Mouse (Mus musculus): ENCODE measurements at regions not wholly inside any gene's neighbourhood (a gene's known extent, or its start where the extent isn't known, plus 50 kb on each side); places are given as distances from the start of the nearest gene placed in this dataset.
A peak's percentile ranks its signal among the peaks of the same experiment; 100 is the strongest.
"Not testable (repeated sequence)": the region's sequence is repeated elsewhere in the genome, so short reads cannot be mapped to it uniquely, and the experiment has no call there.

DNA sequence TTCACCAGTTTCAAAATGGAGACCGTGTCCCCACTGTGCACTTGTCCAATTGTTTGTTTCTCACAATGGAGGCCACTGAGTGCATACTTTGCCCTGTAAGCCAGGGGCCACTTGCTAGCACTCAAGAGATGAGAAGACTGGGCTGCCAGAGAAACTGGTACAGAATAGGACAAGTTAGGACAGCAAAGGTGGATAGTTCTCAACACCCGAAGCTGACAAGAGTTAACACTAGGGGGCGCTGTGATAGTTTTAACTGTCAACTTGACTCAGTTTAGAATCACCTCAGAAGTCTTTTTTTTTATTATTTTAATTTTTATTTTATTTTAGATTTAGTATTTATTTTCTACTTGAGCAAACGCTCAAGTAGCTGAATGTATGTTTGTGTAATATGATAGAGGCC lies 188.2 kb upstream of the Asap2 start:
- DNase-seq (ENCODE audit: extremely low spot score, low spot score), result not testable (repeated sequence)

GRCm38 (mm10) chr12:20805466-20805865 lies 184.8 kb upstream of the Asap2 start:
- not testable (repeated sequence) for DNase-seq (ENCODE audit: extremely low spot score, low spot score)

GRCm38 (mm10) chr12:20806681-20807080 lies 183.6 kb upstream of the Asap2 start:
- no peak for DNase-seq (ENCODE audit: extremely low spot score, low spot score)

DNA sequence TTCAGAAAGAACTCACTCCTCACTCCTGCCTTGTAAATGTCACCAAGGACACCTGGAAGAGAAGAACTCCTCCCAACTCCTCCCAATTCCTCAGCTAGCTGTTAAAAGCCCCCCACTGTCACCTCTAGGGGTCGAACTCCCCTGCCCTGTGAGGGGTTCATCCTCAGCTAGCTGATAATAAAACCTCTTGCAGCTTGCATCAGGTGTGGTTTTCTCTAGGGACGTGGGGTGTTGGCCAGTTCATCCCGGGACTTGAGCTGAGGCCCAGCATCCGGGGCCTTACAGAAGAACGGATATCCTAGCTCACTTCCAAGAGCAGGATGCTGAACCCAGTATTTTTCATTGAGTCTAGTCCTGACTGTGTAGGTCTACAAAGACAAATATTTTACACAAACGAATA lies 176.4 kb upstream of the Asap2 start:
- DNase-seq (ENCODE audit: extremely low spot score, low spot score), result not testable (repeated sequence)

- DNase-seq (ENCODE audit: extremely low spot score, low spot score), result not testable (repeated sequence)
These were observed 175.1 kb upstream of the Asap2 start for GRCm38 (mm10) chr12:20815121-20815520.

DNA sequence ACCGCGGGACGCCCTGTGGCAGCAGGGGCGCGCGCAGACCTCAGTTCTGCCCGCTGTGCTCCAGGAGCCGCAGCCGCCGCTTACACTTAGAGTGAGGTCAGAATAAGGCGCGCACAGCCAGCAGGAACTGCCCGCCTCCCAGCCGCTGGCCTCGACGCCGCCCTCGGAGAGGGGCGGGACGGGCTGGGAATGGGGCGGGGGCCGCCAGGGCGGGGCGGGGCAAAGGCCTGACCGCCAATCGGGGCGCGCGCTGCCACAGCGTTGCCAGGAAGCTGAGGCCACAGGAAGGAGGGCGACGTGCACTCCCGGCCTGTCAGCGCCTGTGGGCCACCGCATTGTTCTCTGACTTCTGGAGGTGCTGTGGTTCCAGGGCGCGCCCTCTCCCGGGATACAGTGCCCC lies 174.7 kb upstream of the Asap2 start:
- DNase-seq (ENCODE audit: extremely low spot score, low spot score), result peak; percentile 22

DNA sequence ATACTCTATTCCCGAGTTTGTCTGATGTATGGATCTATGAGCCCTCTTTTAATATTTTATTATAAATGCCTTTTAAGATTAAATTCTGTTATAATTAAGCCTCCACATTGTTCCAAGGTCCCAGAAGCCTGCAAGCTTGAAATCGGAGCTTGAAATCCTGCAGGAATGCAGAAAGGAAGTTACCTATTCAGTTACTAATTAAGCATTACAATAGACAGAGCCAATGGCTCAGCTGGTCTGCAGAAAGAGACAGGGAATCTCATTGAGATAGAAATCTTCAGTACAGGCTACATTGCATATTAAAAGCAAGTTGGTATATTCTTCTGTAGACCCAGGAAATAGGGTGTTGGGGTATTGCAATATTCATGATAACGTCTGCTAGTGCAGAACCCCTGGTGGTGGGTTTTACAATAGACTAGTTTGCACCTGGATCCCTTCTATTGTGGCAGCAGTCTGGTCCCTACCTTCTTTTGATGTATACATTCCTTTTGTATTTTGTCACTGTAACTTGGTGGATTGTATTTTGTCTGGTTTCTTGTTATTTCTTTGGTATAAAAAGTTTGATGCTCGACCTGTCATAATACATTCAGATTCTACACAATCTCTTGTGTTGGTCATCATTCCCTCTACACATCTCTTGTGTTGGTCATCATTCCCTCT lies 146.5 kb upstream of the Asap2 start:
- not testable (repeated sequence) for DNase-seq (ENCODE audit: extremely low spot score, low spot score)

- peak; percentile 23 for DNase-seq (ENCODE audit: extremely low spot score, low spot score)
These were observed 145.4 kb upstream of the Asap2 start for GRCm38 (mm10) chr12:20844873-20845272.

DNA sequence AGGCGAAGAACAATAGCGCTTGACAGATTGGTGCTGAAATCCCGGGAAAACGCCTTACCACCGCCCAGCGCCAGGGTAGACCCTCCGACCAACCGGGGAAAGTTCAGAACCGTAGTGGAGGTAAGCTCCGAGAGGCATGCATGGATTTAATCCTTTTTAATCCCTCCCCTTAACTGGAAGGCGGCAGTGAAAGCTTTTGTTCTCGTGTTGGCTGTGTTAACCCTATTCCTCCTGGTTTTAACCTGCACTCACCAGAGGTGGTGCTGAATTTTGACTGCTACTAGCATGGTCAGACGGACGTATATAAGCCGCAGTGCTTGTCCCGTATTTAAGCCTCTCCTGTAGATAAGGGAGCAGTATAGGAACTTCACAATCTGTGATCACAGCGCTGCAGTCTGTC lies 145.0 kb upstream of the Asap2 start:
- peak; percentile 12 for DNase-seq (ENCODE audit: extremely low spot score, low spot score)

DNA sequence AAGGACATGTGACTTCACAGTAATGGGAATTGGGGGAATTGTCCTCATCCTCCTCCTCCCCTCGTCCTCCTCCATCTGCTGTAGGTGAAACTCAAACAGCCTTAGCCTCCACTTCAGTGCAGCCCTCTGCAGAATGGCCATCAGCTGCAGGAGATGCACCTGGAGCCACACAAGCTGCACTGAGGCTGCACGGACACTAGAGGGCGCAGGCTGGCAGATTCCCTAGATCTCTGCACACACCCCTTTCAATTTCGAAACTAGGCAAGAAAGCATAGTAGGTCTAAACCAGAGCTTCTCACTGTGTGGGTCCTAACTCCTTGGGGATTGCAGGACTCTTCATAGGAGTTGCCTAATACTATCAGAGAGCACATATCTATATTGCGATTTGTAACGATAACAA lies 106.2 kb upstream of the Asap2 start:
- DNase-seq (ENCODE audit: extremely low spot score, low spot score), result not testable (repeated sequence)

GRCm38 (mm10) chr12:20920653-20921397 lies 69.4 kb upstream of the Asap2 start:
- DNase-seq (ENCODE audit: extremely low spot score, low spot score), result peak; percentile 85

DNA sequence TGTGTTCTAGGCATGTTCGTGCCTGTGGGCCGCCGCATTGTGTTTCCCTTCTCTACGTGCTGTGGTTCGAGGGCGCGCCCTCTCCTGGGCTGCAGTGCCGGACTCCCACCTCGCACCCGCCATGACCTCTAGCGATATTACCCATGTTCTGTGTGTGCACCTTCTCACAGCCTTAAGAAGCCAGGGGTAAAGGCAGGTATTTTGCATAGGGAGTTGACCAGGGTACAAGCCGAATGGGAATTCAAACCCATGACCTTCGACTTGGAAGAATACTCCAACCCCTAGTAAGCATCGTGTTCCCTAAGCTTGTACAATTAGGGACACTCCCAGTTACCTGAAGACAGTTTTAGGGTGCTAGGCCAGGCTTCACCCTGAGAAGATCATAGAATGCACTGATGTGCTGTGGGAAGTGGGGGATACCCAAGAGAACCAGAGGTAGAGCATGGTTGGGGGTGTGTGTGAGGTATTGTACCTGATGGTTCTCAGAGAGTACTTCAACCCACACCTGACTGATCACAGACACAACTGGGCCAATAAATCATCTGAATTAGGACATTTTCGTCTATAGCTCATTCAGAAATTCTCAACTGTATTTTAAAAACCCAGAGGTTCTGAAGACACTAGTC lies 68.7 kb upstream of the Asap2 start:
- peak; percentile 50 for DNase-seq (ENCODE audit: extremely low spot score, low spot score)

DNA sequence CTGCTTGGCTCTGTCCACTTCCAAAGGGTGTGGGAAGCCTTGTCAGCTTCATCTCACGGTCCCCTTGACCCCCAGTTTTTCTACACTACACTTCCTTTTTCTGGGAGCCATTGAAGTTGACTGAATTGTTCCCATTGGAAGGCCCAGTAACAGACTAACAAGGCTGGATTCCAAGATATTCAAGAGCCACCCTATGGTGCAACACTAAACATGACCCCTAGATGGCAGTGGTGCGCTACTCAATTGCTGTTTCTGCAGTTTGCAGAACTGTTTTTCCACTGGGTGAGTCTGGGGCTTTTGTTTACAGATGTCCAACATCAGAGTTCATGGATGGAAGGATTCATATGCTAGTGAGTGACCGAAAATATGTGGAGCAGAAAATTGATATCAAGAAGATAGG lies 61.3 kb upstream of the Asap2 start:
- peak; percentile 62 for DNase-seq (ENCODE audit: extremely low spot score, low spot score)
